Mouse (Mus musculus) urinary bladder, postnatal 4 days (tissue): ENCODE measurements at regions not wholly inside any gene's neighbourhood (a gene's known extent, or its start where the extent isn't known, plus 50 kb on each side); places are given as distances from the start of the nearest gene placed in this dataset.

Source experiments
- DNase-seq, 2 experiments: peaks; one replicate each; pipeline ENCODE4 v3.0.0; 2021 to 2022; ENCODE audit warnings: low spot score in 2 of 2

GRCm38 (mm10) chr12:78095352-78095751 lies 98.7 kb upstream of the Gm6657 start:
- DNase-seq, result no peak

GRCm38 (mm10) chr12:78095916-78096315 lies 98.1 kb upstream of the Gm6657 start:
- no peak for DNase-seq

GRCm38 (mm10) chr12:78097119-78097518 lies 96.9 kb upstream of the Gm6657 start:
- no peak for DNase-seq

GRCm38 (mm10) chr12:78097692-78098091 lies 96.3 kb upstream of the Gm6657 start:
- no peak for DNase-seq

GRCm38 (mm10) chr12:78098765-78099194 lies 95.3 kb upstream of the Gm6657 start:
- peak in 1 of 2 experiments; percentile 21 for DNase-seq

GRCm38 (mm10) chr12:78099761-78100160 lies 94.3 kb upstream of the Gm6657 start:
- DNase-seq, result no peak

GRCm38 (mm10) chr12:78100756-78101155 lies 93.3 kb upstream of the Gm6657 start:
- no peak for DNase-seq

- no peak for DNase-seq
These were observed 84.1 kb upstream of the Gm6657 start for GRCm38 (mm10) chr12:78109931-78110330.

GRCm38 (mm10) chr12:78118131-78118530 lies 75.9 kb upstream of the Gm6657 start:
- no peak for DNase-seq

- no peak for DNase-seq
These were observed 74.8 kb upstream of the Gm6657 start for GRCm38 (mm10) chr12:78119246-78119645.

- DNase-seq, result no peak
These were observed 74.2 kb upstream of the Gm6657 start for GRCm38 (mm10) chr12:78119855-78120254.

- DNase-seq, result no peak
These were observed 64.8 kb upstream of the Gm6657 start for GRCm38 (mm10) chr12:78129130-78129845.

- no peak for DNase-seq
These were observed 61.8 kb upstream of the Gm6657 start for GRCm38 (mm10) chr12:78132016-78132797.

- DNase-seq, result no peak
These were observed 60.7 kb upstream of the Gm6657 start for GRCm38 (mm10) chr12:78133341-78133740.

- no peak for DNase-seq
These were observed 60.1 kb upstream of the Gm6657 start for GRCm38 (mm10) chr12:78133984-78134383.

GRCm38 (mm10) chr12:78137196-78137595 lies 56.8 kb upstream of the Gm6657 start:
- no peak for DNase-seq

- no peak for DNase-seq
These were observed 55.6 kb upstream of the Gm6657 start for GRCm38 (mm10) chr12:78138467-78138866.
